Mouse (Mus musculus): ENCODE data around the gene Vps8. TPM values are rescaled to one million over a fixed set of nuclear protein-coding genes. Genes with fewer than 3 reads are reported as not detected.

Gene Vps8
- total RNA-seq, 2 experiments from 2014 or later: 5.9 to 7.7 TPM

DNA sequence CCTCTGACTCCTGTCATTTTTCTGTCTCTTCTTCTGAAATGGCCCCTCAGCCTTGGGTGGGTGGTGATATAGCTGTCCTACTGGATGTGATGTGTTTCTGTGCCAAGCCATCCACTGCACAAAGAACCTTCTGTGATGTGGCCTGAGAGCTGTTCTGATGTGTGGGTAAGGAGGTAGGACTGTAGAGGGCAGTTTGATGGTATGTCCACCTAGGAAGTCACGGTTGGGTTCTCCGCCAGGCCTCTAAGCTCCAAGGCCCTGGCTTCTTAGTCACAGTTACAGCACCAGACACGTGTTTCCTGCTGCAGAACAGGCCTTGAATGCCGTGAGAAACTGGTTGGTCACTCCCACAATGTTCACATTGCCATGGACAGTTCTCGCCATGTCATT, 184.7 kb downstream of the Vps8 start:
- intact Hi-C loops (cut with DNase I): no loop called here

DNA sequence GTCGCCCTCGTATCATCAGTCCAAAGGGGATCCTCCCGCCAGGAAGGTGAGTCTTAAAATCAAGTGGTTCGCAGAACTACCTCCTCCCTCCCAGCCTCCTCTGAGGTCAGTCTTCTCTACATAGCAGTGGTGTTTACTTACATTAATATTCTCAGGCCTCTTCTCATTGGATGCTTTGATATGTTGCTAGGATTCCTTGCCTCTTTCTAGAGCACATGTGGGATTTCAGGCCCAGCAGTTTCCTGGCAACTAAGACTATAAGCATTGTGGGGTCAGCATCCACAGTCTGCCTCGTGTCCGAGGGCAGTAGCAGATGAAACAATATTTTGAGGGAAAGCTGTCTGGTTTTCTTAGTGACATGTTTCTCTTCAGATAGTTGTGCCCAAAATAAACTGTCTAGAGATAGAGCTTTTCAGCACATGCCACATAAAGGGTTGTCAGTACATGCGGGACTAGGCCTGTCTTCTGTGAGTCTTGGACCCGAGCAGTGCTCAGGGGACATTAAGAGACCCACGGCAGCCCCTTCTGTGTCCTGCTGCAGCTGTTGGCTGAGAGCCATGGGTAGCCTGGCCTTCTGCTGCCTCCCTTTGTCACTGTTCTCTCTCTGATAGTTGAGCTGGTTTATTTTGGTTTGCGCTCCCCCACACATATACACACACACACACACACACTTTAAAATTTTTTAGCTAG, 185.4 kb downstream of the Vps8 start:
- intact Hi-C loops (cut with DNase I): no loop called here
- no peak for DNase-seq

More for the DNA sequence above, 184.7 kb downstream of the Vps8 start:
- no peak for DNase-seq

DNA sequence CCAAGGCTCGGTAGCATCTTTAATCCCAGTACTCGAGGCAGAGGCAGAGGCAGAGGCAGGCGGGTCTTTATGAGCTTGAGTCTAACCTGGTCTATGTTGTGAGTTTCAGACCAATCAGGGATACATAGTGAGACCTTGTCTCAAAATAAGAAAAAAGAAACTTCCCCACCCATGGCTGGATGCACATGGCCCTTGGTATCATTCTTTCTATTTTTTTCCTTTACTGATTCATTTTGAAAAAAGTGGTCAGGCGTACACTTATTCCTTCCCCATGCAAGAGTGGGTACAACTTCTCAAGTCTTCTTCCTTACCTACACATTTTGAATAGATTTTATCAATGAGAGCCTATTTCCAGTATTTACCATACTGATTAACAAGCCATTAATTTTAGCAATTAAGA, 187.6 kb downstream of the Vps8 start:
- no peak for DNase-seq
- intact Hi-C loops (cut with DNase I): no loop called here

GRCm38 (mm10) chr16:21615802-21616201, 192.9 kb downstream of the Vps8 start:
- intact Hi-C loops (cut with DNase I): loop anchor here (2.0 kb wide), 1 partner anchor 113 kb away; no protein-coding TSS in a partner anchor
- DNase-seq: no peak

DNA sequence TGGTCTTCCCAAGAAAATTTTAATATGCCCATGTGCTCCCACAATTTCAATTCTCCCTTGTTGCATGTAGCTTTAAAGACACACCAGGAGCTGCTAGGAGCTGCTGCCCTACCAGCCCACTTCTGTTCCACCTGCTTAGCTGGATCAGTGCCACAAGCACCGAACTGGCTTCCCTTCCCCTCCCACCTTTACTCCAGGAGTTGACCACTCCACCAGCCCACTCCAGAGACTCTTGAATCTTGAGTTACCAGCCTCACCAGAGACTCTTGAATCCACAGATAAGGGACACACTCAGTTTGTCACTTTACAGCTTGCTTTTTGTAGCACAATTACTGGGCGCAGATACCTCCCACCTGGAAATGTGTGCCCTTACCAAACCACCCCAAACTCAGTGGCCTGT, 197.7 kb downstream of the Vps8 start:
- intact Hi-C loops (cut with DNase I): no loop called here
- DNase-seq: no peak

DNA sequence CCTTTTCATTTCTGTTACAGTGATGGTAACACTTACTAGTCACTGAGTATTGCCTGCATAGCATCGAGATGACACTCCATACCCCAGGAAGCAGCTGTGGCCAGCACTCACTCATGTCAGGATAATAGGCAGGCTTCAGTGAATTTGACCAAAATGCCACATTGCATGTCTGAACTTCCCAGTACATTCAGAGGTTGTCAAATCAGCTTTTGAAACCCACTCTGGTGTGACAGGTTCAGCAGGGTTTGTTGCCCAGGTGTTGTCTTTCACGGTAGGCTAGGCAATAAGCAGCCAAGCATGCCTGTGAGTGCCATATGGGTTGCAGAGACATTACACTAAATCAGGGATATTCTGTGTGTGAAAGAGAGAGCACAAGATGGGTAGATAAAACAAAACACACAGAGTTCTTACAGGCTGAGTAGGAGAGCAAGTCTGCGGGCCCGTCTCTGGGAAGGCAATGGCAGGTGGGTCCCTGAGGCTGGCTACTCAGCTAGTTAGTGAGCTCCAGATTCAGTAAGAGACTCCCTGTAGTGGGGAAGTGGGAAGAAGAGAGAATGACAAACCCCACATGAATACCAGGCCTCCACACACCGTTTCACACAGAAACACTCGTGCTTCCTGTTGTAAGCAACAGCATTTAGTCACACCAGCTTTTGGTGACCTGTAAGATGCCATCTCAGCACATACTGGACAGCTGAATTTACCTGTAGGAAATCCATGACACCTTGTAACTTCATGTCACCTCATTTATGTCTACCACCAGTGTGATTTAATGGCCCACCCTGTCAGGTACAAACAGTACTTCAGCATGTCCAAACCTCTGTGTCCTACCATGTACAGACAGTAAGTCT, 203.1 kb downstream of the Vps8 start:
- intact Hi-C loops (cut with DNase I): no loop called here
- no peak for DNase-seq

- no peak for DNase-seq
- intact Hi-C loops (cut with DNase I): no loop called here
Measured at GRCm38 (mm10) chr16:21627248-21627647, 204.3 kb downstream of the Vps8 start.

DNA sequence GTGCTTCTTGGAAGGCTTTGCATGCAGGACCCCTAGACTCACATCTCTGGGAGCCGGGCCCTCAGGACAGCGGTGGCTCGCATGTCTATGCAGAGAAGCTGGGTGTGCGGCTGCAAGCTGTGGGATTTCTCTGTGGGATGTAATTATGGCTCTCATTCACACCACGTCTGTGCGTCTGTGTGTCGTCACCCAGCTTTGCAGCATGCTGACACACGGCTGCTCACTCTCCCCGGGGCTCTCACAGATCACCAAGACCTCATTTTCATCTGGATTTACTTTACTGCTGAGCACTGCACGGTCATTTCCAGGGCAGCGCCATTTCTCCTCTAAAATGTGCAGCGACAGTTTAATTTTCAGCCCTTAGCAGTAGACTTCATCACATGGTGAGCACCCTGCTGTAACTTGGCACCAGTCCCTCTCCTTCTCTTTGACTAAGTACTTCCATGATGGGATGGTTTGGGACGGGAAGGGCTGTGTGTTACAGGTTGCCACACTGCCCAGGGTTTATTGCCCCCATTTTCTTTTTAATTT, 205.2 kb downstream of the Vps8 start:
- no peak for DNase-seq
- intact Hi-C loops (cut with DNase I): no loop called here

GRCm38 (mm10) chr16:21630614-21631013, 207.7 kb downstream of the Vps8 start:
- intact Hi-C loops (cut with DNase I): no loop called here
- DNase-seq: no peak

DNA sequence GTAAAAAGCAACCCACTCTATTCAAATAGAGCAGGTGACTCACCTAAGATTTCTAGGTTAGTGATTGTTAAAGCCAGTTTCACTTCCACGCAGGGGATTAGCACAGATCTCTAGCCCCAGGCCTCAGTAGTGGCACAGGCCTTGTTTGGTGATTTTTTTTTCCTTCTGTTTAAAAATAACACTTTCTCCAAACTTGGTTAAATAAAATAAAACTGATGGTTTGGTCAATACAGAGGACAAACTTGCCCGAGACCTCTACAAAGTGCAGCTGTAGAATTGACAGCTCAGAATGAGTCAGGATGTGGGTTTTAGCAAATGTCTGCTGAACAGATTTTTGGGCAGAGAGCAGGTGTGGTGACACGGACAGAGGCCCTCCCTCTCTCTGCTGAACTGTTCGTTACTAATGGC, 208.9 kb downstream of the Vps8 start:
- intact Hi-C loops (cut with DNase I): no loop called here
- no peak for DNase-seq

DNA sequence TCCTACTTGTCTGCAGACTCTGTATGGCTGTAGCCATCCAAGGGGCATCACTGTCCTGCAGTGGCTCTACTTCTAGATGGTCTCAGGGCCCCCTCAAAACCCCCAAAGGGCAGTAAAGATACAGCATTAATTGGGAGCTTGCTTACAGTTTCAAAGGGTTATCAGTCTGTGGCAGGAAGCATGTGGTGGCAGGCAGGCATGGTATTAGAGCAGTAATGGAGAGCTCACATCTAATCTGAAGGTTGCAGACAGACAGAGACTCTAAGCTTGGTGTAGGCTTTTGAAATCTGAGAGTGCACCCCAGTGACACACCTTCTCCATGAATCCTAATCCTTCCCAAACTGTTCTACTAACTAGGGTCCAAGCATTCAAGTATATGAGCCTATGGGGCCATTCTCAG, 211.5 kb downstream of the Vps8 start:
- no peak for DNase-seq
- intact Hi-C loops (cut with DNase I): no loop called here

DNA sequence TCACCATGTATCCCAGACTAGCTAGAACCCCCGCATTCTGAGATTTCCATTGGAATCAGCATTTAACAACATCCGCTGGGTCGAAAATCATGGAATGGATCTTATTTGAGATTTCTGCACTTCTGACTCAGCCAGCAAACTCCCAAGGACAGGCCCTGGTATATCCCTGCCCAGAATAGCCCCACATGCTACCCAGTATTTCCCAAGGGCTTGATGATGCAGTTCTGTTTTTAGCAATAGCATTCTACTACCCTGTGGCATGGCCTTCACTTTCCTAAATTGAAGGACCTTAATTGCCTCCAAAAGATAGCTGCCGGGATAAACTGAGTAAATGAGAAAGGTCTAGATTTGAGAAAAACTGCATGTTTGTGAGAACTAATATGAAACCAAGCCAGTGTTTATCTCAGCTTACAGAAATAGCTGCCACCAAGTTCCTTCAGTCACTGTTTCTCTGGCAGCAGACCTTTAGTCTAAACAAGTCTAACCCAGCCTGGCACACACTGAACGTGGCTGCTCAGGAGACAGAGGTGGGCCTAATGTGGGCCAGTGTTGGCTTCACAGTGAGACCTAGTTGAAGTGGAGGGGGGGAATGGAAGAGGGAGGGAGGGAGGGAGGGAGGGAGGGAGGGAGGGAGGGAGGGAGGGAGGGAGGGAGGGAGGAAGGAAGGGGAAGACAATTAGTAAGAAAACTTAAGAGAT, 213.4 kb downstream of the Vps8 start:
- intact Hi-C loops (cut with DNase I): no loop called here
- DNase-seq: no peak

DNA sequence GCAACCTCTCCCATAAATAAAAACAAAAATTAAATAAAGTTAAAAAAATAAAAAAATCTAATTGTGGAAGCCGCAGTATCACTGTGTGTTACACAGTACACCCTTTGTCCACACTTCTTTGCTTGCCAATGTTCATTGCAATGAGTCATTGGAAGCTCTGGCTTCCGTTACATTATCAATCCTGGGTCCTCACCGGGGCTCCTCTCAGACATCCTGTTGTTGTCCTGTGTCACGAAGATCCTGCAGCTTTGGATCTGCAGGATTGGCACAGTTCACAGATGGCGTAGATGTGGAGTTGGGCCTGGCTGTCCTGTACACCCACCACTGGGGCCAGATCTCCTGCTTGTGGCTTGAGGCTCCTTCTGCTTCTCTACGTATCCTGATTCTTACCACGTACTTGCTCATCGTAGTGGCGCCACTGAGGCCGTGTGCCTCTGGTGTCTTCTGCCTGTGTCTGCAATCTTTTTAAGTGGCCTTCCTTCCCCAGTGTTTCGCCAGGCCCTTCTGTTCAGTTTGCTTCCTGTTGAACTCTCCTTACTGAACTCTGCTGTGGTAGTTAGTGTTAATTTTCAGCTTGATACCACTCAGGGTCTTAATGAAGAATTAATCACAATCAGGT, 214.4 kb downstream of the Vps8 start:
- intact Hi-C loops (cut with DNase I): no loop called here
- no peak for DNase-seq

DNA sequence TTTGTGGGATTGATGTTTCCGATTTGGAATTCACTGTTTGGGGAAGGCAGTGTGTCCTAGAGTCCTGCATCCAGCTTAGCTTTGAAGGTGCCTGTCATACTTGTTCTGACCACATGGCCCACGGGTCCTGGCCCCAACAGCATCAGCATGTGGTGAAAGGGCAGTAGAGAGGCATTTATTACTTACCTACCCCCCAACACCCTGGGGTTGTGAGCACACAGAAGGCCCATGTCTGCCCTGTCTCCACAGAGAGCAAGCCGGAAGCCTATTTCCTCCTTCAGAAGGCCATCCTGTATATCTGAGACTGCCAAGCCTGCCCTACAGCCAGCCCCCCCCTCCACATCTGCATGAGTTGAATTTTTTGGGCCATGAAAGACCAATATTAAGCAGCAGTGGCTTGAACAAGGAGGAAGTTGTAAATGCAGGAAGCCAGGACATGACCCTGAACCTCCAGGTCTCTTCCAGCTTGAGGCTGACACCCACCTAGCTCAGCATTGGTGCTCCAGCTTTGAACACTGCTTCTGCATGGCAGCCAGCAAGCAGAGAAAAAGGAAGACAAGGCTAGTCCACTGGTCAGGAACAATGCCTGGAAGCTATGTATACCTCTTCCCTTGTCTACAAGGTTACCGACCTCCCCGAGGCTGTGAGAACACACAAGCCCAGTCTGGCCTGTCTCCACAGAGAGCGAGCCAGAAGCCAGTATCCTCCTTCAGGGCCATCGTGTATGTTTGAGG, 218.0 kb downstream of the Vps8 start:
- intact Hi-C loops (cut with DNase I): loop anchor here (5.0 kb wide), 1 partner anchor 51 kb away; the partner anchor contains the start of gene 2510009E07Rik
- DNase-seq: no peak

DNA sequence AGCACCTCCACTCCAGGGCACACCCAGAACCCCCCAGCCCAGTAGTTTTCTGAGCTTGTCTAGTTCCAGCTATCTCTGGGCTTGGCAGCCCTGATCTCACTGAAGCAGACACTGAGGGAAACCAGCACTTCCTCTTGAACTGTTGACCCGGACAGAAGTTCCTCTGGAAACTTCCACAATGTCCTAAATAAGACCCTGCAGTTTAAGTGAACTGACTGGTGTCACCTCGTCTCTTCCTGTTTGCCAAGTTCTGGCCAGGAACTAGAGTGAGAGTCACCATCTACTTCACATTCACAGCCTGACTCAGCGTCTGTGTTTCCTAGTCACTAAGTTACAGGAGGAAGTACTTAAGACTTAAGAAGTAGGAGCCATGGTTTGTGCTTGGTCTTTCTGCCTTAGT, 219.0 kb downstream of the Vps8 start:
- intact Hi-C loops (cut with DNase I): loop anchor here (5.0 kb wide), 1 partner anchor 50 kb away; the partner anchor contains the start of gene 2510009E07Rik
- no peak for DNase-seq

DNA sequence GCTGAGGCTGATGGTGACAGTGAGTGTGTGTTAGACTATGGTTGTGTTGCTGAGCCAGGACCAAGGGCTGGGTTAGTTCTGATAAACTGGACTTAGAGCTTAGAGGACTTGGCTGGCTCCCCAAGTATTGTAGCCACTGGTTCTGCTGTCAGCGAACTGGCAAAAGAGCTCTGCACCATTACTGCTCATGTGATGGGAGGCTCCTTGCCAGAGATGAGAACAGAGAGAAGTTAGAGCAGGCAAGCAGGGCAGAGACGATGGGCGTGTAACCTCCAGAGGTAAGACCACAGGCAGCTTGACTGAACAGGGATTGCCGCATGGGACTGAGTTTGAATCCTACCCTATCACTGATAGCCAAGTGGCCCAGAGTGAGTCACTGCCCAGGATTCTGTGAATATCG, 220.0 kb downstream of the Vps8 start:
- DNase-seq: peak in 1 of 2 experiments; percentile 39
- intact Hi-C loops (cut with DNase I): loop anchor here (5.0 kb wide), 1 partner anchor 49 kb away; the partner anchor contains the start of gene 2510009E07Rik

DNA sequence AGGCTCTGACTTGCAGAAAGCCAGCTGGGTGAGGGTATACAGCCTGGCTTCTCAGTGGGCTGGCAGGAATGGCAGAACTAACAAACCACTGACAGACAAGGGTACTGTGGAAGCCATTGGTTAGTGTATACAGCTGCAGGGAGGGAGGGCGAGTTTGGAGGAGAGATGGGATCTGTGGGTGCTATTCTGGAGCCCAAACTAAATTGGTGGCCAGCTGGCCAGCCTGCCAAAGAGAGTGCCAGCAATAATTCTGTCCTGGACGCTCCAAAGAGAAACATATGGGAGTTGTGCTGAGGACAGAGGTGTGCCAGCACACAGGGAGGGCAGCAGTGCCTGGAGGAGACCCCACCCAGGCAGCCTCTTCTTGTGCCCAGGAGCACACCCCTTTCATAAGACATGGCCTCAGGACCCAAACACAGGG, 220.7 kb downstream of the Vps8 start:
- intact Hi-C loops (cut with DNase I): loop anchor here (5.0 kb wide), 1 partner anchor 49 kb away; the partner anchor contains the start of gene 2510009E07Rik
- DNase-seq: no peak

DNA sequence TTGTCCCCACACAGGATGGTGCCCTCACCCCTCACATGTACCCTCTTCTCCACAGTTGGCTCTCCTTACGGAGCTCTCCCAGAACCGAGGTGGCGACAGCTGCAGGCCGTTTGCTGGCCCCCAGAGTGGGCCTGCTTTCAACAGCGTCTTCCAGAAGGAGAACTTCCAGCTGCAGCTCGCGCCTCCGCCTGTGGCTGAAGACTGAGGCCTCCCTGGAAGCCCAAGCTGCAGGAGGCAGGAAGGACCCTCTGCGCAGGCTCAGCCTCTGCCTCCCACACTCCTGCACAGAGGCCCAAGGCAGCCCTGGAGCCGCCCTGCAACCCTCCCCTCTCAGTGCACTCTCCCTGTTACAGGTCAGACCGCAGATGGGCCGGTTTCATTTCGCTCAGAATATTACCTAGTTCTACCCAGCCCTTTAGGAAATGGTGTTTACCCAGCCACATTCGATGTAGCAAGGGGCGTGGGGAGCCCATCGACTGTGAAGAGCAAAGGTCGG, 221.2 kb downstream of the Vps8 start:
- peak; percentile 56 to 71 for DNase-seq
- intact Hi-C loops (cut with DNase I): loop anchor here (5.0 kb wide), 1 partner anchor 48 kb away; the partner anchor contains the start of gene 2510009E07Rik

DNA sequence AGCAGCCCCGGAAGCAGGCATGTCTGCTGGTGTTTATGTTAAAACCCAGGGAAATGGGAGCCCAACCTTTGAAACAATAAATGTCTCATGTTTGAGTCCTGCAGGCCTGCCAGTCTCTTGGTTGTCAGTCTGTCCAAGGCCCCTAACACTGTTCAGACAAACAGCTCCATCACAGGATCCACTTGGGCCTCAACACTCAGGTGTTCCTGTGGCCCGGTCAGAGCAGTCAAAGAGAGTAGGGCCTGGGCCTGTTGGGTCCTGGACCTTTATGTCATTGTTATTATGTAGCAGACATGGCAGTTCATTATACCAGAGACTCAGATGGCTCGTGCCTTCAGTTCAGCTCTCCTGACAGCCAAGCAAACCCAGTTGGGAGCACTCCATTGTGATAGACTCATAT, 221.7 kb downstream of the Vps8 start:
- DNase-seq: no peak
- intact Hi-C loops (cut with DNase I): loop anchor here (5.0 kb wide), 1 partner anchor 48 kb away; the partner anchor contains the start of gene 2510009E07Rik

Data from gastrocnemius, postnatal 36 days (tissue).